Mouse (Mus musculus) cerebellum, postnatal 14 days (tissue): ENCODE data around the gene Ogfod3.

Source experiments
- DNase-seq, 2 experiments: peaks; one replicate each; pipeline ENCODE4 v3.0.0; 2021; ENCODE audit warnings: mixed read lengths in 2 of 2

The Ogfod3 gene

GRCm38 (mm10) chr11:121204161-121205006 lies at the start of gene Ogfod3, which contains the start of gene Hexdc:
Gene Ogfod3, minus strand, starts transcription at chr11:121204711.
Gene Hexdc, plus strand, starts transcription at chr11:121204433.
- DNase-seq = peak; percentile 96

GRCm38 (mm10) chr11:121250196-121250595 lies 45.7 kb upstream of the Ogfod3 start:
- DNase-seq = peak; percentile 49 to 53

- DNase-seq = no peak
Observed at GRCm38 (mm10) chr11:121239669-121240068, 35.2 kb upstream of the Ogfod3 start.

- no peak for DNase-seq
Observed at GRCm38 (mm10) chr11:121237345-121238128, 33.0 kb upstream of the Ogfod3 start.

- DNase-seq = peak; percentile 98
Observed at GRCm38 (mm10) chr11:121236564-121237344, 32.2 kb upstream of the Ogfod3 start, which contains the start of gene Narf. Gene Narf, plus strand, starts transcription at chr11:121237253.

- peak; percentile 44 to 65 for DNase-seq
Observed at GRCm38 (mm10) chr11:121235475-121236238, 31.1 kb upstream of the Ogfod3 start.

GRCm38 (mm10) chr11:121232706-121233105 lies 28.2 kb upstream of the Ogfod3 start:
- no peak for DNase-seq

- no peak for DNase-seq
Observed at GRCm38 (mm10) chr11:121231628-121232291, 27.2 kb upstream of the Ogfod3 start.

GRCm38 (mm10) chr11:121231191-121231590 lies 26.7 kb upstream of the Ogfod3 start:
- no peak for DNase-seq

GRCm38 (mm10) chr11:121229018-121229439 lies 24.5 kb upstream of the Ogfod3 start, which contains the start of gene Cybc1:
Gene Cybc1, minus strand, starts transcription at chr11:121229322.
- peak; percentile 77 to 81 for DNase-seq

- DNase-seq = no peak
Observed at GRCm38 (mm10) chr11:121228129-121229017, 23.9 kb upstream of the Ogfod3 start.

GRCm38 (mm10) chr11:121221321-121222010 lies 17.0 kb upstream of the Ogfod3 start:
- DNase-seq = peak; percentile 72 to 85

GRCm38 (mm10) chr11:121220771-121221170 lies 16.3 kb upstream of the Ogfod3 start:
- DNase-seq = no peak

GRCm38 (mm10) chr11:121219776-121220175 lies 15.3 kb upstream of the Ogfod3 start:
- DNase-seq = no peak

GRCm38 (mm10) chr11:121216831-121217230 lies 12.3 kb upstream of the Ogfod3 start:
- no peak for DNase-seq

GRCm38 (mm10) chr11:121203859-121204160 lies 701 bp downstream of the Ogfod3 start:
- DNase-seq = no peak

GRCm38 (mm10) chr11:121201436-121202198 lies 2.9 kb downstream of the Ogfod3 start:
- DNase-seq = peak; percentile 62 to 75

GRCm38 (mm10) chr11:121200781-121201180 lies 3.7 kb downstream of the Ogfod3 start:
- no peak for DNase-seq

- no peak for DNase-seq
Observed at GRCm38 (mm10) chr11:121199851-121200250, 4.7 kb downstream of the Ogfod3 start.
